Mouse (Mus musculus): Measurements from ENCODE around the gene Adh7.

The Adh7 gene

GRCm38 (mm10) chr3:138224363-138224954, 6.9 kb downstream of the Adh7 start:
- no peak for DNase-seq (ENCODE audit: low spot score)

GRCm38 (mm10) chr3:138225331-138225730, 7.8 kb downstream of the Adh7 start:
- no peak for DNase-seq (ENCODE audit: low spot score)

DNA sequence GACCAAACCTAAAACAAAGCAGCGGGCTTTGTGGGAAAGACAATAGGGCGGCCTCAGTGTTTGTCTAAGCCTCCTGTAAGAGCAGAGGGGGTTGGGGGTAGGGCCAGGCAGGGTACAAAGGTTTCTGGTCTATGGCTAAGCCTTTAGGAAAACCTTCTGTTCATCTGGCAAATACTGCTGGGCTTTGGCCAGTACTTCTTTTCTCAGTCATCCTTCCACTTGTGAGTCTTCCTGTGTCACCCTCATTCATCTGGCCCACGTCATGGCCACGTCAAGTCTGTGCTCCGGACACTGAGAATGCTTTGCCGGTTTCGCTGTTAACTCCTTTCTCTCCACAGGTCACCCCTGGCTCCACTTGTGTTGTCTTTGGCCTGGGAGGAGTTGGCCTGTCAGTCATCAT, 8.3 kb downstream of the Adh7 start:
- DNase-seq (ENCODE audit: low spot score), result no peak

GRCm38 (mm10) chr3:138226476-138226875, 8.9 kb downstream of the Adh7 start:
- no peak for DNase-seq (ENCODE audit: low spot score)

- no peak for DNase-seq (ENCODE audit: low spot score)
Observed at GRCm38 (mm10) chr3:138227082-138227481, 9.5 kb downstream of the Adh7 start.

GRCm38 (mm10) chr3:138227782-138228181, 10.2 kb downstream of the Adh7 start:
- DNase-seq (ENCODE audit: low spot score), result no peak

- DNase-seq (ENCODE audit: low spot score), result no peak
Observed at GRCm38 (mm10) chr3:138229448-138229847, 11.9 kb downstream of the Adh7 start.

DNA sequence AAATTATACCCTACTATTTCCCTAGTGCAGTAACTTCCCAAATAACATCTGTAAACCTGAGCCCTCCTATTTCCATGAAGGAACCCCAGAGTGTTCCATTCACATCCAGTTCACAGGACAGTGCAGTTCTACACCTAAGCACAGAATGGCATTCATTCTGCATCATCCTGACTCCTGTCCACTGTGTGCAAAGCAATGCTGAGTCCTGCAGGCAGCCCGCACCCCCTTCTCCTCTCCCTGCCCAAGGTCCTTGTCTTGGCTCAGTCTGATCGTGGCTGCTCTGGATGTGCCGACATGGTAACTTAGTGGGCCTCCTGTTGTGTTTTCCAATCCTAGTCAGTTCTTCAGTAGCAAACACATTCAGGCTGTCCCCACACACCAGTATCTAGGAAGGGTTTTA, 12.7 kb downstream of the Adh7 start:
- no peak for DNase-seq (ENCODE audit: low spot score)

DNA sequence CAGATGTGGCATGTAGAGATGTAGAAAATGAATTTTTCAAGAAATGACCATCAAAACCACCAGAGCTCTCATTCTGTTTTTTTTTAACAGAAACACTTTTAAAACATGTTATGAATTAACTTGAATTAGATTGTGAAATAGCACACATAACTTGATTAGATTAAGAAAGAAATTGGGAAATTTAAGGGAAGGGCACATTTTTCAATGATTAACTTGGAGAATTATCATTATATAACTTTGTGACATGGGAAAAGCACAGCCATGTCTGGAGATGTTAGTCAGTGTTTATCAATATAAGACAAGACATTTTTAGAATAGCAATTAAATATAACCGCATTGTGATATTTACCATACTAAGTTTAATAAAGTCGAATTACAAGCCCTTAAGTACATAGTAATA, 14.0 kb downstream of the Adh7 start:
- DNase-seq (ENCODE audit: low spot score), result no peak

- no peak for DNase-seq (ENCODE audit: low spot score)
Observed at GRCm38 (mm10) chr3:138236546-138237163, 19.1 kb downstream of the Adh7 start.

DNA sequence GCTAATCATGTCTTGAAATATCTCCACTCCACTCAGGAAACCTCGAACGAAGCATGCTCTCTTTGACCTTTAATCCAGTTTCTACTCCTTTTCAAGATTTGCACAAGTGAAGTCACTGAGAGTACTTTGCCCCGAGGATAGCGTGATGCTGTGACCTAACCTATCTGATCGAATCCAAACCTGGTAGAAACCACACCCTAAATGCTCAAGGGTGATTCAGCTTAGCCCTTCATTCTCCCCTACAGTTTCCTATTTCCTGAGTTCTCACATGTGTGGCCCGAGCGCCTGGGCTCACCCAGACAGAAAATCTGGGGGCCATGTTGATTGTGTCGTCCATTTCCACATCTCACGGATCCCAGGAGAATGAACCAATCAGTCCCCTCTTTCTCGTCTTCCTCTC, 20.5 kb downstream of the Adh7 start:
- no peak for DNase-seq (ENCODE audit: low spot score)

GRCm38 (mm10) chr3:138239461-138239860, 21.9 kb downstream of the Adh7 start:
- DNase-seq (ENCODE audit: low spot score), result no peak

DNA sequence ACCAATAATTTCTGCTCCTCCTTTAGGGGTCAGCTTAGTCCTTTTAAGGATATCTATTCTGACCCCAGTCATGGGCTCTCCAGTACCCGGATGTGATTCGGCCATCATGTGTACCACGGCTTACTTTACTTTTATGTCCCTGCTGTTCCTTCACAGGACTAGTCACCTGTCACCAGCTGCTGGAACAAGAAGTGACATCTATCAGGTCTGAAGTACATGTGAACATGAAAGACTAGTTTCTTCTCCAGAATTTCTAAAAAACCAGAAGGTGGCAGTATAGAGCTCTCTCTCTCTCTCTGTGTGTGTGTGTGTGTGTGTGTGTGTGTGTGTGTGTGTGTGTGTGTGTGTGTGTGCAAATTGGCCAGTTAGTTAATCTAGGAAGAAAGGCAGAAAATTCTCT, 22.9 kb downstream of the Adh7 start:
- DNase-seq (ENCODE audit: low spot score), result no peak

DNA sequence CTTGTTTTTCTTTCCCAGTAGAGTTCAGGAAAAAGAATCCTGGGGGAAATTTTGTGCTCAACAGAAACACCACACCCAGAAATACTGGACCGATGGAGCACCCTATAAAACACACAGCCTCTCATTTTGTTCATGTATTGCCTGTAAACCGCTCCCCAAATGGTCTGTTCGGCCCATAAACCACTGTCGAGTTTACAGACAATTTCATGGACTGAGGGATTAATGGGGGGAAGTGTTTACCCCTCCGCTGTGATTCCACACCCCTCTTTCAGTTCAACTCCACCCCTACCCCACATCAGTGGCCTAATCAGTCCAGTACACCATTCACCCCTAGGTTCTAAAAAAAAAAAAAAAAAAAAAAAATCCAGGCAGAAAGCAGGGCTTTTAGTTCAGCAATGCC, 23.4 kb downstream of the Adh7 start:
- DNase-seq (ENCODE audit: low spot score), result no peak

DNA sequence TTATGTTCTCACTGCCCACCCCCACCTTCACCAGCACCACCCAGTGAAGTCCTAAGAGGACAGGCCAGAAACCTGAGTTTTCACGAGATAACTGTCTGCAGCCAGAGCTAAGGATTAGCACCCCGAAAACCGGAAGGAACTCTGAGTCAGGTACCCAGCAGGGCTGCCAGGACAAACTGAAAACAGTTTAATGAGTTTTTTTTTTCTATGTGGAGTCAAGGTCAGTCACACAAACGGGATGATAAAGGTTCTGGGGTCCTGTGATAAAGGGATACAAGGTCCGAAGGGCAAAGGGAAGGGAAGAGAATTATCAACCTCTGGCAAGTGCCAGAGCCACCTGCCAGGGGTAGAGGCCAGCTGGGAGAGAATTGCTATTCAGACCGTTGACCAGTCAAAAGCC, 23.8 kb downstream of the Adh7 start:
- no peak for DNase-seq (ENCODE audit: low spot score)

- no peak for DNase-seq (ENCODE audit: low spot score)
Observed at GRCm38 (mm10) chr3:138242021-138242726, 24.6 kb downstream of the Adh7 start.

DNA sequence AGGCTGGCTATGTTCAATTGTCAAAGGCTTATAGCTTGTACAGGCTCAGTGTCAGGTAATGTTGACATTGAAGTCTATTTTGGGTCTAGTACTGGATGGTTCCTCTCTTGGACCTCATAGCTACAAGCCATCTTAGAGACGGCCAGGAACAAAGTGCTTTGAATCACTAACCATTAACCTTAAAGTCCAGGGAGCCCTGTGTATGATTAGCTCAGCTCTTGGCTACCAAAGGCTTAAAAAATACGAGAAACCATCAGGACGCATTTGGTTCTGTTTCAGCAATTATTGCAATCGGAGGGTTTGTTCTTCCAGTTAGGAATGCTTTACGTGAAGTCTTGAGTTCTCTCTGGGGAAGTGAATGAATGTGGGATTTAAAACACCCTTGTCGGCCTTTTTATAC, 25.4 kb downstream of the Adh7 start:
- no peak for DNase-seq (ENCODE audit: low spot score)

DNA sequence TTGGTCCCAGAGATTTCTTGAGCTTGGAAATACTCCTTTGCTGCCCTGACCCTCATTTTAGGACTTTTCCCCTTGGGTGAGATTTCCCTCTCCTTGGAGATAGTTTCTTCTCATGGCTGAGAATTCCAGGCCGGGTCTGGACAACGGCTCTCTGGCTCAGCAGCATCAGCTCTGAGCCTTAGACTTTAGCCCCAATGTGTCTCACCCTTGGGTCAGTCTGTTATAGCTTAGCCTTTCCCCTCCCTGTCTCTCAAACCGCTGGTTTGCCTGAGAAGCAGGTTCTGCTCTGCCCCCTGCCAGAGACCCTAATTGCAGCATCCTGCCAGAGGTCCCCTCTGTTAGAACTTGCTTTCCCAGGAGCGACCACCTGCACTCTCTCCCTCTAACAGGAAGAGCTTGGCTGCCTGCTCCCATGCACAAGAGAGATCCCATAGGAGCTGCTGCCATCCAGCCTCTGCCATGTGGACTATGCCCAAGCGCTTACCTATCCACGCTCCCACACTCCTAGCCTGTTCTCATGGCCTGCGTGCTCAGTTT, 26.8 kb downstream of the Adh7 start:
- DNase-seq (ENCODE audit: low spot score), result no peak

DNA sequence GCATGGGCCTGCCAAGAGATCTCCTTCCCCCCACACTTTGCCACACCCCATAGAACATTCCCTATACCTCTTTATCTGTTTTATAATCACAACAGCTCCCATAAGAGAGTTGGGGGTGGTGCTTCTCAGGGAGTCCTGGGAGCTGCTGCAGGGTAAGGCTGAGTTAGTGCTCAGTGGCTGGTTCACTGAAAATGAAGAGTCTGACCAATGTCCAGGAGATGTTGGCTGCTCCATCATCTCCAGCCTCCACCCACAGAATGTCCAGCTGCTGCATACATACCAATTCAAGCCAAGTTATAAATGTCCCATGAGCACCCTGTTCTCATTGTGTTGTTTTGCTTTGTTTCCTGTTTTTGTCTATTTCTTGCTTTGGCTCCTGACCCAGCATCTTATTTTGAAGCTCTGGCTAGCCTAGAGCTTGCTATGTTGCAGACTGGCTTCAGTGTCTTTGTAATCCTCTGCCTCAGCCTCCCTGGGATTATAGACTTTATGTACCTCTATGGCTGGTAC, 29.0 kb downstream of the Adh7 start:
- DNase-seq (ENCODE audit: low spot score), result no peak

DNA sequence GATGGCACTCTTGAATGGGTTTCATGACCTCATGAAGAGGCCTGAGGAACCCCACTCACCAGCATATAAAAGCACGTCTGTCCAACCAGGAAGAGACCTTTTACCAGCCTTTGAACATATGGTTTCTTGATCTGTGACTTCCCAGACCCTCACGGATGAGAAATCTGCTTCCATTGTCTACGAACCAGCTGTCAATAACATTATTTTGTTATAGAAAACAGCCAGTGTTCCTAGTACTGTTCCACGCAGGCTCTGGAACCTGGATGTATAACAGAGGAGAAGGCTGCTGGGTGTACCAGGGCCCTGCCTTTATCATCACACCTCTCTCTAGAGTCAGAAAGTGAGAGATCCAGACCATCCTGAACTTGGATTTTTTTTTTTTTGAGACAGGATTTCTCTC, 29.7 kb downstream of the Adh7 start:
- DNase-seq (ENCODE audit: low spot score), result no peak

DNA sequence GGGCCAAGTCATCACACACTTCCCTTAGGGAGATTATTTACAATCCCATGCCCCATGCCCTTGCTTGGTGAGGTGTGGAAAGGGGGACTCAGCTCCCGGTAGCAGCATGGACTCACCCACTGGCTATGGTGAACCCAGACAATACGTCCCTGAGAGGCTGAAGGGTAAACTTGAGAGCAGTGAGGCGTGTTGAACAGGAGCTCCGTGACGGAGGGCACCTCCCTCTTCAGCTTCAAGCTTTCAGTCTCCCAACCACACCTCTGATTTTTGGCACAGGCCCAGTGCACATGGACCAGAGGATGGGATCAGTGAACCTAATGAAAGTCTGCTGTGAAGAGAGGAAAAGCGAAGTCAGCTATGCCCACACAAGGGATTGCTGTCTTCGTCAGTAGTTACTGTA, 30.5 kb downstream of the Adh7 start:
- DNase-seq (ENCODE audit: low spot score), result no peak

- no peak for DNase-seq (ENCODE audit: low spot score)
Observed at GRCm38 (mm10) chr3:138248746-138249145, 31.2 kb downstream of the Adh7 start.

GRCm38 (mm10) chr3:138251156-138251555, 33.6 kb downstream of the Adh7 start:
- DNase-seq (ENCODE audit: low spot score), result no peak

Data from urinary bladder, postnatal 10 days (tissue).